Mouse (Mus musculus): ENCODE measurements around the gene Ehd2.

The Ehd2 gene

DNA sequence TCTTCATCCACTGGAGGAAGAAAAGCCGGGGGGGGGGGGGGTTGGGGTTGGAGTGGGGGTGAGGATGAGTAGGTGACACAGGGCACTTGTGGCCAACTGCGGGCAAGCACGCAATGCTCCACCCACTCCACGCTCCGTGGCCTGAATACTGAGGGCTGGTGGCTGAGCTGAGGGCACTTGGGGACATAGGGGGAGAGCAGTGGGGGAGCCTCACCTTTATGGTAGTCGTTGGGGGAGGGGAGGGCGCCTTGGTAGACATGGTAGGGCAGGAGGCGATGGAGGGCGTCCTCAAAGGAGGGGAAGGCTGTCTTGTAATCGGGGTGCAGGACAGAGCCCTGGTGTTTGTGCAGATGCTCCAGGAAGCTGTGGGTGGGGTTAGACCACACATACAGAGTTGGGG, 8.1 kb upstream of the Ehd2 start:
- no peak for DNase-seq (ENCODE audit: low read depth, low spot score)

- peak; percentile 49 for DNase-seq (ENCODE audit: low read depth, low spot score)
Measured at GRCm38 (mm10) chr7:15974712-15975111, 7.3 kb upstream of the Ehd2 start.

GRCm38 (mm10) chr7:15972247-15972646, 4.9 kb upstream of the Ehd2 start:
- DNase-seq (ENCODE audit: low read depth, low spot score): no peak

GRCm38 (mm10) chr7:15969674-15970073, 2.3 kb upstream of the Ehd2 start:
- no peak for DNase-seq (ENCODE audit: low read depth, low spot score)

DNA sequence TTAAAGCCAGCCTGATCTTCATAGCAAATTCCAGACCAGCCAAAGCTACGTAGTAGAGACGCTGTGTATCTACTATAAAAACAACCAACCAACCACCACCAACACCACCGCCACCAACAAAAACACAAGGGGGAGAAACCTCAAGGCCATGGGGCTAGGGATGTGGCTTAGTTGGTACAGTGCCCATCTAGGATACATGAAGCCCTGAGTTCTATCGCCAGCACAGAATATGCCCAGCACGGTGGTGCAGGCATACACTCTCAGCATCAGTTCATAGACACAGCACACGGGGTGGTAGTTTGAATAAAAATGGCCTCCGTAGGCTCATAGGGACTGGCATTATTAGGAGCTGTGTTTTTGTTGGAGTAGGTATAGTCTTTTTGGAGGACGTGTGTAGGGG, 955 bp upstream of the Ehd2 start:
- DNase-seq (ENCODE audit: low read depth, low spot score): no peak

DNA sequence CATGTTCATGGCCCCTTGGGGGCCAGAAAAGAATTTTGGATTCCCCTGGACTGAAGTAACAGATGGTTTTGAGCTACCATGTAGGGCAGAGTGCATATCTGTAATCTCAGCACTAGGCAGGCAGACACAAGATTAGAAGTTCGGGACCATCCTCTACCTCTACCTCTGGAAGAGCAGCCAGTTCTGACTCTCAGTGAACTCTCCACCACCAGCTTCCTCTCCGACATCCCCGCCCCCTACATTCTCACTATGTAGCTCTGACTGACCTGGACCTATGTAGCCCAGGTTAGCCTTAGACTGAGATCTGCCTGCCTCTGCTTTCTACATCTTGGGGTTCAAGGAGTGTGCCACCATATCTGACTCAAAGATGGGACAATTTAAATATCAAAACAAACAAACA, 878 bp downstream of the Ehd2 start:
- DNase-seq (ENCODE audit: low read depth, low spot score): no peak

DNA sequence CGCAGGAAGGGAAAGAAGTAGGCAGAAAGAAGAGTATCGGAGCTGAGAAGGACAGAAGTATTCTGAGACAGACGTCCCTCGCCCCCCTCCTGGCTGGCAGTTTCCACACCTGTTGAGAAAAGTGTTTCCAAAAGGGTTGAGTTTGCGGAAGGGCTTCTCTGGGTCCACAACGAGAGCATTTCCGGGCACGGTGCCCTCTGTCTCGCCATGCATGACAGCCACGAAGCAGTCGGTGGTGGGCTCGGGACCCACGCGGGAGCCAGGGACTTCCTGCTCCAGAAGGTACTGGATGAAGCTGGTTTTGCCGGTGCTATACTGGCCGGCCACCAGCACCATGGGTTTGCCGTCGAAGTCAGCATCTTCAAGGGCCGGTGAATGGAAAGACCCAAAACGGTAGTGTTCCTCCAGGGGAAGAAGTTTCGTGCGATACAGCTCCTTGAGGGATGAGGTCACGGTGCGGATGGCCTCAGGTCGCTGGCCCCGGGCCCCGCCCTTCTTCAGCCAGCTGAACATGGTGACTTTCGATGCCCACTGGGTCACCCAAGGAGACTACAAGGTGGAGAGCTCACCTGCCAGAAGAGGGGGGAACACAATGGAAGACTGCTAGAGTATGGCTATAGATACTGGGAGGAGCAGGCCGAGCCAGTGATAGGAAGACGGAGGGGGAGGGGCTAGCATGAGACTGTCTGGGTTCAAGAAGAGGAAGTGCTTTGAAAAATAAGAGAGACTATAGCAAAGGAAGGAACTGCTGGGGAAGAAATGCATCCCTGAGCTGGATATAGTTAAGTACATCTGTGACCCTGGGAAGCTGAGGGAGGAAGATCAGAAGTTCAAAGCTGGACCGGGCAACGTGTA, 3.3 kb downstream of the Ehd2 start:
- DNase-seq (ENCODE audit: low read depth, low spot score): no peak

GRCm38 (mm10) chr7:15962311-15963288, 4.8 kb downstream of the Ehd2 start:
- DNase-seq (ENCODE audit: low read depth, low spot score): peak; percentile 91

- DNase-seq (ENCODE audit: low read depth, low spot score): no peak
Measured at GRCm38 (mm10) chr7:15961798-15962197, 5.6 kb downstream of the Ehd2 start.

GRCm38 (mm10) chr7:15961239-15961638, 6.1 kb downstream of the Ehd2 start:
- no peak for DNase-seq (ENCODE audit: low read depth, low spot score)

DNA sequence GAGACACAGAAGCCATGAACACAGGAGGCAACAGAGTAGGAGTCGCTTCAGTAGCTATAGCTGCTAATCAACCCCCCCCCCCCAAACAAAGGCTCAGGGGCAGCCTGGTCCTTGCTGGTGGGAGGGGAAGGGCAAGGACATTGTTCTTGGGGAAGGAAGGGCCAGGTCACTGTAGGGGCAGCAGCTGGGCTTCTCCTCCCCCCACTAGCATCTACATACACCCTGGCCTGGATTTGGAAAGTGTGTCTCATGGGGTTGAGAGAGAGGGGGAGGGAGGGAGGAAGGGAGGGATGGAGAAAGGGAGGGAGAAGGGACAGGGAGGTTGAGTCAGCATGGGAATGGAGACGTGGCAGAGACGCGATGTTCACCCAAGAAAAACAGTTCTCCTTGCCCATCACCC, 6.7 kb downstream of the Ehd2 start:
- DNase-seq (ENCODE audit: low read depth, low spot score): peak; percentile 58

DNA sequence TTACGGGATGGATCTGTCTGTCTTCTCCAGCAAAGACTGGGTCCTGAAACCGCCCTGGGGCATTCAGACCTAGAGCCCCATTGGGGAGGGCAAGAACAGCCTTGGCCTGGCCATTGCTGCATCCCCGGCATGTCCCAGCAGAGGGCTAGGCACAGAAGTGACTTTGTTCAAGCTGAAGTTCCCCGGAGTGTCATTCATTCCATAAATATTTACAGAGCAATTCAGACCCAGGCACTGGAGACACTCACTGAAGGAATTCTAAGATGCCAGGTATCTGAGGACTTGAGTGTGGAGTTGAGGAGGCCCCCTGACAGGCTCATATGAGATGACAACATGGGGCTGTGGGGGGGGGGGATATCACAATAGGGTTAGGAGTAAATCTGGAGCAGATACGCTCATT, 11.2 kb downstream of the Ehd2 start:
- DNase-seq (ENCODE audit: low read depth, low spot score): no peak

DNA sequence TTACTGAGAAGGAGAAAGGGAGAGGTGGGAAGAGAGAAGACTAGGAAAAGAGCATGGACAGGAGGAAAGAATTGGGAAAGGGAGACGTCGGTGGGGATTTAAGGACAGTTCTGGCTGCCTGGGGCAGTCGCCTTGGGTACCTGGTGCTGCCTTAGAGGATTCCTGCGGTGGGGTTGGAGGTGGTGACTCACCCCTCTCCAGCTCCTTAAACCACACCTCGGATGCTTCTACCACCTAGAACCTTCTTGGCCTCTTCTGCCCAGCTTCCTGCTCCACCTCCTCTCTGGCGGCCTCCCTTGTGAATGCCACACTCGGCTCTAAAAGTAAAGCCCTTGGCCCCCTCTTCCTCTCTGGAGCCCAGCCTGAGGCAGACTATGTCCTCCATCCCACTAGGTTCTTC, 11.9 kb downstream of the Ehd2 start:
- no peak for DNase-seq (ENCODE audit: low read depth, low spot score)

DNA sequence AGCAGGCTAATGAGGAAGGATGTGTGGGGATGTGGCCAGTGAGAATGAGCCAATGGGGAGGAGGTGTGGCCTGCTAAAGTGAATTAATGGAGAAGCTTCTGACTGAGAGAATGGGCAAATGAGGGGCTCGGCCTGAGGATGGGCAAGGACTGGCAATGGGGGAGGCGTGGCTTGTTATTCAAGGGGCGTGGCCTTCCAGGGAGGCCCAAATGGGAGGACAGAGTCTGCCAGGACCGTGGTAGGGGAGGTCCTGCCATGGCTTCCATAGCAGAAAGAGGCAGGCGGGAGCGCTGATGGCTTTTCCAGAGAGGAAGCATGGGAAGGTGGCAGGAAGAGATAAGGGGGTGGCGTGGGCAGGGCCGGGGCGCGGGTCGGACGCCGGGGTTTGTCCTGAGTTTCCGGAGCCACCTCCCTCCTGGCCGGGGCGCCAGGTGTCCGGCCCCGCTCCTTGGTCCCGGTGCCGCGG, 12.4 kb downstream of the Ehd2 start:
- DNase-seq (ENCODE audit: low read depth, low spot score): peak; percentile 63

GRCm38 (mm10) chr7:15954436-15954835, 12.9 kb downstream of the Ehd2 start:
- no peak for DNase-seq (ENCODE audit: low read depth, low spot score)

DNA sequence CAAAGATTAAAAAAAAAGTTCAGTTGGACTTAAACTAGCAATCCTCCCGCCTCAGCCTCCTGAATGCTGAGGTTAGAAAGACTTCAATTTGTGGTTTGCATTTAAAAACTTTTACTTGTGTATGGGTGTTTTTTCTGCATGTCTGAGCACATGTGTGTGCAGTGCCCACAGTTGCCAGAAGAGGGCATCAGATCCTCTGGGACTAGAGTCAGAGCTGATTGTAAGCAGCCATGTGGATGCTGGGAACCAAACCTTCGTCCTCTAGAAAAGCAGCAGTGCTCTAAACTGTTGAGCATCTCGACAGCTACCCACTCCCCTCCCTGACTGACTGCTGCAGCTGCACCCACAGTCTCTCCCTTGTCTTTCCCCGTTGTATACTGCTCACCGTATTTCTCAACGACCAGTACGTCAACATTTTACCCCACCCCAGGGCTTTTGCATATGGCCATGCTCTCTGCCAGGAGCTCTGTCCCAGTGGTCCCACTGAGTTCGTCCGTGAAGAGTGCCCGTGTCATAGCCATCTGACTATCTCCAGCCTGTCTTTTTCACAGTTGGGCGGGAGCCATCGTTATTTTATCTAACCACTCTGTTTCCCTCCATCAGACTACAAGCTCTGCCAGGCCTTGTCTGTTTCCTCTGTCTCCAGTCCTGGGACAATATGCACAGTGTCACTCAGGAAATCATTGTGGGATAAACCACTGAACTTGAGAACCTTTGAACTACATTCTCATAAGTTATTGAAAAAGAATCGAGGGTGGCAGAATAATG, 13.9 kb downstream of the Ehd2 start:
- DNase-seq (ENCODE audit: low read depth, low spot score): no peak

- no peak for DNase-seq (ENCODE audit: low read depth, low spot score)
Measured at GRCm38 (mm10) chr7:15952416-15952815, 15.0 kb downstream of the Ehd2 start.

GRCm38 (mm10) chr7:15950008-15950407, 17.4 kb downstream of the Ehd2 start:
- DNase-seq (ENCODE audit: low read depth, low spot score): no peak

DNA sequence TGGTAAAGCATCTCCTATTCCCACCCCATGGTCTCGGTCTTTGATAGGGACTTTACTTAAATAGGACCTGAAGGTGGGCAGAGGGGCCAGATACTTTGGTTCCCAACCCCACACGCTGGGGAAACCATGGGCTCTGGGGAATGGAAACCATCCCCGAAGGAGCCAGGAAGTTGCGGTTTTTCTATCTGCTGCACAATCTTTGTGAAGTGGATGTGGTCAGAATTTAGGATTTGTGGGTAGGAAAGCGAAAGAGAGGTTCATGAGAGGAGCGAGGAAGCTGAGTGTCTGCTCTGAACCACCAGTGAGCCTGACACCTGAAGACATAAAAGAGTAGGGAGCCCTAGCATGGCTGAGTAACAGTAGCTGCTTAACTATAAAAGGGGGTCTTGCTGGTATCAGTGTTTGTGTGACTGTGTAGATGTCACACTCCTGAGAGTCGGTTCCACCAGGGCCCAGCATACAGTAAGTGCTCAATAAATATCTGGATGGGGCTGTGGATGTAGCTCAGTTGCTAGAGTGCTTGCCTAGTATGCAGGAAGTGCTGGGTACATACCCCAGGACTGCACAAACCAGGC, 18.1 kb downstream of the Ehd2 start:
- no peak for DNase-seq (ENCODE audit: low read depth, low spot score)

GRCm38 (mm10) chr7:15948381-15948941, 18.9 kb downstream of the Ehd2 start:
- peak; percentile 90 for DNase-seq (ENCODE audit: low read depth, low spot score)

Data from skeletal muscle tissue, adult 2 months (tissue).